Mouse (Mus musculus) olfactory bulb, adult 2 months (tissue): ENCODE data around the gene Ern1.

ENCODE experiments used
- CTCF ChIP-seq: fragments of 200-500 bp; IDR thresholded peaks from 2 replicates; pipeline ENCODE4 v1.5.1; 2012; ENCODE audit warnings: low read depth, mild to moderate bottlenecking, low read length, moderate library complexity; ENCODE audit not compliant: insufficient read depth
- POLR2A ChIP-seq: fragments of 200-500 bp; IDR thresholded peaks from 2 replicates; pipeline ENCODE4 v1.6.1; 2012; ENCODE audit warnings: mild to moderate bottlenecking, low read depth, low read length, moderate library complexity; ENCODE audit not compliant: insufficient read depth

- TF ChIP-seq CTCF (no peak), POLR2A (no peak)
These were observed 42.1 kb upstream of the Ern1 start for GRCm38 (mm10) chr11:106529786-106530185.
